Mouse (Mus musculus) G1E (cell line): ENCODE results near the gene Dcun1d2. TPM values are rescaled to one million over a fixed set of nuclear protein-coding genes. Genes with fewer than 3 reads are reported as not detected.

ENCODE experiments used
- ATAC-seq: 2 replicates; pipeline ENCODE4 v1.8.0; 2016; ENCODE audit warnings: mild to moderate bottlenecking; ENCODE audit not compliant: insufficient number of reproducible peaks, poor library complexity, low FRiP score, severe bottlenecking; ENCODE audit errors: extremely low read depth
- DNase-seq: peaks from one replicate; pipeline ENCODE4 v3.0.0; 2012; ENCODE audit warnings: low spot score
- H3K27me3 ChIP-seq: 2 replicates; pipeline ENCODE4 v1.6.1; 2012; ENCODE audit warnings: mild to moderate bottlenecking, low read length, inconsistent platforms; ENCODE audit not compliant: insufficient read depth
- H3K36me3 ChIP-seq: replicated peaks from 2 replicates; pipeline ENCODE3; 2012; ENCODE audit warnings: mild to moderate bottlenecking, inconsistent platforms
- H3K4me1 ChIP-seq: 2 replicates; pipeline ENCODE4 v1.6.1; 2012; ENCODE audit warnings: low read depth, low read length, inconsistent platforms, mixed read lengths; ENCODE audit not compliant: insufficient read depth
- H3K4me3 ChIP-seq: 2 replicates; pipeline ENCODE4 v1.5.1; 2012; ENCODE audit warnings: low read depth, mild to moderate bottlenecking, inconsistent platforms, low read length, moderate library complexity, mixed read lengths
- H3K9me3 ChIP-seq: replicated peaks from 2 replicates; pipeline ENCODE4 v1.6.1; 2012; ENCODE audit warnings: inconsistent platforms
- CTCF ChIP-seq: IDR thresholded peaks from 2 replicates; pipeline ENCODE4 v1.5.1; 2012; ENCODE audit warnings: low read depth, low read length, inconsistent platforms, mixed read lengths
- GATA1 ChIP-seq: IDR thresholded peaks from 2 replicates; pipeline ENCODE4 v1.6.1; 2012; ENCODE audit warnings: borderline replicate concordance, low read length, inconsistent platforms, mixed read lengths
- GATA2 ChIP-seq: IDR thresholded peaks from 2 replicates; pipeline ENCODE4 v1.6.1; 2012; ENCODE audit warnings: low read depth, low read length, inconsistent platforms, borderline replicate concordance
- POLR2AphosphoS5 ChIP-seq: IDR thresholded peaks from 2 replicates; pipeline ENCODE4 v1.6.1; 2012; ENCODE audit warnings: low read depth, low read length, inconsistent platforms; ENCODE audit not compliant: insufficient replicate concordance
- TAL1 ChIP-seq: conservative IDR thresholded peaks from 2 replicates; pipeline ENCODE4 v1.6.1; 2012; ENCODE audit warnings: low read depth, low read length, inconsistent platforms, mixed read lengths
- polyA plus RNA-seq: library from polyadenylated mRNA; stranded (reverse); fragments of >175 nt; gene quantifications from 2 replicates; pipeline ENCODE4 v1.2.3, GENCODE M21; 2012
- total RNA-seq, 2 experiments: library from RNA; stranded (forward) in 1 of 2; stranded (reverse) in 1 of 2; fragments of 200-1000 nt in 1 of 2; fragments of >200 nt in 1 of 2; fragmentation: Nextera tagmentation in 1 of 2; gene quantifications; 2 replicates each; pipeline ENCODE4 v1.2.3; 2014 to 2017

The Dcun1d2 gene
- total and polyA plus RNA-seq, 3 experiments: 4.6 to 24.0 (median 15.7) TPM

- ATAC-seq: no peak
- Histone ChIP-seq H3K4me1 (peaks cover 88% of the 10 kb centered on the region), H3K9me3 (0 out of 2 replicates have a peak, but pooled peaks cover 4% of the 10 kb centered on the region), H3K27me3 (no peaks in the 10 kb centered on the region), H3K4me3 (no peak overlapping the region; the same call in 1 of the 2 replicates), H3K36me3 (no peaks in the 10 kb centered on the region)
- DNase-seq: no peak
- no peak for TF ChIP-seq GATA2
- no peak for TF ChIP-seq GATA1
- TF ChIP-seq TAL1: no peak
- TF ChIP-seq CTCF: no peak
- TF ChIP-seq POLR2AphosphoS5: no peak
Measured at GRCm38 (mm10) chr8:13206290-13206689, 81.6 kb downstream of the Dcun1d2 start.

Other genes with a start within 250 kb of the Dcun1d2 start
- not detected in 2 replicates for gene Proz, start 227.2 kb downstream of the Dcun1d2 start, total RNA-seq (2014; fragmentation: Nextera tagmentation)
- gene Proz, start 227.2 kb downstream of the Dcun1d2 start, total RNA-seq (2017): 0.05 and 0.12 TPM in 2 replicates
- gene Proz, start 227.2 kb downstream of the Dcun1d2 start, polyA plus RNA-seq: not detected in 2 replicates
- 21.6 and 26.3 TPM in 2 replicates for gene Pcid2, start 182.7 kb downstream of the Dcun1d2 start, total RNA-seq (2014; fragmentation: Nextera tagmentation)
- 19.6 and 22.2 TPM in 2 replicates for gene Pcid2, start 182.7 kb downstream of the Dcun1d2 start, total RNA-seq (2017)
- gene Pcid2, start 182.7 kb downstream of the Dcun1d2 start, polyA plus RNA-seq: 9.8 and 11.6 TPM in 2 replicates
- 122 and 167 TPM in 2 replicates for gene Cul4a, start 182.5 kb downstream of the Dcun1d2 start, total RNA-seq (2014; fragmentation: Nextera tagmentation)
- 113 and 115 TPM in 2 replicates for gene Cul4a, start 182.5 kb downstream of the Dcun1d2 start, total RNA-seq (2017)
- gene Cul4a, start 182.5 kb downstream of the Dcun1d2 start, polyA plus RNA-seq: 43.4 and 54.1 TPM in 2 replicates
- gene Lamp1, start 129.0 kb downstream of the Dcun1d2 start, total RNA-seq (2014; fragmentation: Nextera tagmentation): 206 and 208 TPM in 2 replicates
- 458 and 554 TPM in 2 replicates for gene Lamp1, start 129.0 kb downstream of the Dcun1d2 start, total RNA-seq (2017)
- gene Lamp1, start 129.0 kb downstream of the Dcun1d2 start, polyA plus RNA-seq: 150 and 233 TPM in 2 replicates
- 11.5 and 17.4 TPM in 2 replicates for gene Grtp1, start 87.5 kb downstream of the Dcun1d2 start, total RNA-seq (2014; fragmentation: Nextera tagmentation)
- gene Grtp1, start 87.5 kb downstream of the Dcun1d2 start, total RNA-seq (2017): 5.7 and 7.4 TPM in 2 replicates
- gene Grtp1, start 87.5 kb downstream of the Dcun1d2 start, polyA plus RNA-seq: 10.7 and 12.0 TPM in 2 replicates
- gene Adprhl1, start 34.0 kb downstream of the Dcun1d2 start, total RNA-seq (2014; fragmentation: Nextera tagmentation): not detected in 2 replicates
- 0.06 and 0.22 TPM in 2 replicates for gene Adprhl1, start 34.0 kb downstream of the Dcun1d2 start, total RNA-seq (2017)
- gene Adprhl1, start 34.0 kb downstream of the Dcun1d2 start, polyA plus RNA-seq: not detected in 2 replicates
- gene Tmco3, start 59 bp upstream of the Dcun1d2 start, total RNA-seq (2014; fragmentation: Nextera tagmentation): 5.8 and 7.0 TPM in 2 replicates
- gene Tmco3, start 59 bp upstream of the Dcun1d2 start, total RNA-seq (2017): 9.3 and 12.6 TPM in 2 replicates
- gene Tmco3, start 59 bp upstream of the Dcun1d2 start, polyA plus RNA-seq: 10.2 and 13.4 TPM in 2 replicates
- 237 and 247 TPM in 2 replicates for gene Tfdp1, start 50.6 kb upstream of the Dcun1d2 start, total RNA-seq (2014; fragmentation: Nextera tagmentation)
- gene Tfdp1, start 50.6 kb upstream of the Dcun1d2 start, total RNA-seq (2017): 129 and 155 TPM in 2 replicates
- 29.6 and 68.6 TPM in 2 replicates for gene Tfdp1, start 50.6 kb upstream of the Dcun1d2 start, polyA plus RNA-seq
- gene Atp4b, start 108.7 kb upstream of the Dcun1d2 start, total RNA-seq (2014; fragmentation: Nextera tagmentation): not detected in 2 replicates
- gene Atp4b, start 108.7 kb upstream of the Dcun1d2 start, total RNA-seq (2017): 0.33 TPM in 1 of 2 replicates, not detected in the other
- gene Atp4b, start 108.7 kb upstream of the Dcun1d2 start, polyA plus RNA-seq: not detected in 2 replicates
- not detected in 2 replicates for gene Grk1, start 117.0 kb upstream of the Dcun1d2 start, total RNA-seq (2014; fragmentation: Nextera tagmentation)
- 0.05 and 0.06 TPM in 2 replicates for gene Grk1, start 117.0 kb upstream of the Dcun1d2 start, total RNA-seq (2017)
- 0.01 TPM in 1 of 2 replicates, not detected in the other for gene Grk1, start 117.0 kb upstream of the Dcun1d2 start, polyA plus RNA-seq
- not detected in 2 replicates for gene Tmem255b, start 147.1 kb upstream of the Dcun1d2 start, total RNA-seq (2014; fragmentation: Nextera tagmentation)
- not detected in 2 replicates for gene Tmem255b, start 147.1 kb upstream of the Dcun1d2 start, total RNA-seq (2017)
- gene Tmem255b, start 147.1 kb upstream of the Dcun1d2 start, polyA plus RNA-seq: not detected in 2 replicates
- not detected in 2 replicates for gene Gas6, start 206.4 kb upstream of the Dcun1d2 start, total RNA-seq (2014; fragmentation: Nextera tagmentation)
- not detected in 2 replicates for gene Gas6, start 206.4 kb upstream of the Dcun1d2 start, total RNA-seq (2017)
- not detected in 2 replicates for gene Gas6, start 206.4 kb upstream of the Dcun1d2 start, polyA plus RNA-seq